Mouse (Mus musculus) forebrain, embryonic 16.5 days (tissue): ENCODE measurements at regions not wholly inside any gene's neighbourhood (a gene's known extent, or its start where the extent isn't known, plus 50 kb on each side); places are given as distances from the start of the nearest gene placed in this dataset.

Experiments used
- ATAC-seq: fragments of 200-750 bp; cut with Nextera tagmentation; 2 replicates; pipeline ENCODE4 v1.8.0; 2017; ENCODE audit warnings: mild to moderate bottlenecking, moderate library complexity
- H3K27ac ChIP-seq: fragments of 300-500 bp; sonication (generic); 2 replicates; pipeline ENCODE4 v1.5.1; 2014; ENCODE audit warnings: low read length, control low read depth
- H3K27me3 ChIP-seq: fragments of 300-500 bp; sonication (generic); replicated peaks from 2 replicates; pipeline ENCODE4 v1.6.1; 2014; ENCODE audit warnings: low read length; ENCODE audit not compliant: control insufficient read depth, insufficient read depth
- H3K36me3 ChIP-seq: fragments of 300-500 bp; sonication (generic); 2 replicates; pipeline ENCODE4 v1.6.1; 2014; ENCODE audit not compliant: control insufficient read depth, insufficient read depth
- H3K4me1 ChIP-seq: fragments of 300-500 bp; sonication (generic); replicated peaks from 2 replicates; pipeline ENCODE4 v1.6.1; 2014; ENCODE audit warnings: low read length; ENCODE audit not compliant: control insufficient read depth, insufficient read depth
- H3K4me2 ChIP-seq: fragments of 300-500 bp; sonication (generic); 2 replicates; pipeline ENCODE4 v1.6.1; 2014; ENCODE audit warnings: mild to moderate bottlenecking, low read length, control low read depth
- H3K4me3 ChIP-seq: fragments of 300-500 bp; sonication (generic); replicated peaks from 2 replicates; pipeline ENCODE4 v1.5.1; 2014; ENCODE audit warnings: mild to moderate bottlenecking, low read length, control low read depth
- H3K9ac ChIP-seq: fragments of 300-500 bp; sonication (generic); replicated peaks from 2 replicates; pipeline ENCODE4 v1.6.1; 2014; ENCODE audit warnings: low read depth, low read length, control low read depth
- H3K9me3 ChIP-seq: fragments of 300-500 bp; sonication (generic); 2 replicates; pipeline ENCODE4 v1.6.1; 2016; ENCODE audit warnings: low read length; ENCODE audit not compliant: control insufficient read depth
- whole genome bisulfite sequencing: fragments of 180-500 bp; shearing (Covaris S2); extraction: QIAGEN DNeasy Blood & Tissue Kit; methylation state at CpG from one replicate; pipeline ENCODE4 v1.1.7; 2014; 5-methylcytosine and 5-hydroxymethylcytosine counted together

DNA sequence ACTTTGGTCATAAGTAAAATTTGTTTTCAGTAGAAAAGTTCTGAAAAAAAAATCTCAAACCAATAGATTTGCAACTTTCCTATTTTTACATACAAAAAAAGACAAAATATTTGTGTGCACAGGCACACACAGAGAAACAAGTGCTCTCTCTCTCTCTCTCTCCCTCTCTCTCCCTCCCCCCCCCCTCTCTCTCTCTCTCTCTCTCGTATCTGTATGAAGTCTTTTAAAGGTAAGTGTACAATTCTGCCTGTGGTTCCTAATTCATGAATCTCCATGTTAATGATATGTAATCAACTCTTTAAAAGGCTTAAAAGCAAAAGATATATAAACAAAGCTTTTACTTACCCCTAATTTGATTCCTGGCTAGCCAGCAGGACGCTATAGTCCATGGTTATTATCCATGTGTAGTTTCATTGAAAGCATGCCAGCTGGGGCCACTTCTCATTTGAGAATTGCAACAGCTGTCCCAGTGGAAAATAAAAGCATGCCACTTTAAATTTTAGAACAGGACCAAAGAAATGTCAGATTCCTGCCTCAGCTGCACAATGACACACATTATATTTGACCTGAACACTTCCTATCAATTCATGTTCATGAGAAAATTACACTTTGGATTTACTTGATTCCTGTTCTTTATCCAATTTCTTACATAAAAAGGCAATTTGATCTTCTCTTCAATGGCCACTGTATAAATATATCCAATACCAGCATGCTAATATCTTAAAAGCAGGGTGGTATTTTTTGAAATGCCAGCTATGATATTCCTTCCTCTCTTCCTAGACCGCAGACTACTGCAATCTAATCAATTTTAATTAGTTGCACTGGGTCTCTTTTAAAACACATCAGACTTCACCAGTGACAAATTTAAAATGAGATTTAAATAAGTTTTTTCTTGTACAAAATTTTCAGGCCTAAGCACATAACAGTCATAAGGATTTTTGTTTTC lies 766.0 kb upstream of the Pfkp start:
- no peaks in the 10 kb centered on the region for H3K27me3 ChIP-seq
- 15% methylated on average over 3 of the region's 3 CpGs for WGBS
- H3K27ac ChIP-seq = no peak overlapping the region
- no peaks in the 10 kb centered on the region for H3K9me3 ChIP-seq
- H3K36me3 ChIP-seq = no peaks in the 10 kb centered on the region
- H3K4me2 ChIP-seq = no peak overlapping the region
- H3K4me1 ChIP-seq = no peaks in the 10 kb centered on the region
- no peak overlapping the region for H3K4me3 ChIP-seq
- H3K9ac ChIP-seq = no peak overlapping the region
- peak; percentile 84 for ATAC-seq

- Histone ChIP-seq H3K27ac (no peak overlapping the region), H3K4me1 (no peaks in the 10 kb centered on the region), H3K27me3 (no peaks in the 10 kb centered on the region), H3K4me2 (no peak overlapping the region), H3K4me3 (no peak overlapping the region), H3K9me3 (no peaks in the 10 kb centered on the region), H3K9ac (no peak overlapping the region), H3K36me3 (no peaks in the 10 kb centered on the region)
- no peak for ATAC-seq
These were observed 774.9 kb upstream of the Adarb2 start for GRCm38 (mm10) chr13:7427750-7428149.

DNA sequence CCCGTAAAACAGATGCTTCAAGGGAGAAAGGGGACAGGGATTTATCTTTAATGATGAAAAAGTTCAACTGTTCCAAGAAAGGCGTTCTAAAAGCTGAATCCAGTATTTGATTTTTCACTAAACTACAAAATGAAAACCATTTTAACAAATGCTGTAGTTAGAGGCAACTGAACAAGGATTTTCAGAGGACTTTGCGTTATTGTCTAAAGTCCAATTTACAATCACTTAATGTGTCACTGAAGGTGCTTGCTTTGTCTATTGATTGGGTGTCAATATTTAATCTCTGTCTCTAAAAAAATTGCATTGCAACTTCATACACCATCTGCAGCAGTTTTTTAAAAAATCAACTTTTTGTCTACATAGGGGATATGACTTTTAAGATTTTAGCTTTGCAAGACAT lies 773.4 kb upstream of the Adarb2 start:
- Histone ChIP-seq H3K4me1 (no peaks in the 10 kb centered on the region), H3K27ac (no peak overlapping the region), H3K9ac (no peak overlapping the region), H3K27me3 (no peaks in the 10 kb centered on the region), H3K36me3 (no peaks in the 10 kb centered on the region), H3K9me3 (no peaks in the 10 kb centered on the region), H3K4me3 (no peak overlapping the region), H3K4me2 (no peak overlapping the region)
- 66% methylated on average over 3 of the region's 3 CpGs for WGBS
- no peak for ATAC-seq

GRCm38 (mm10) chr13:7451434-7452002 lies 751.1 kb upstream of the Adarb2 start:
- H3K4me1 ChIP-seq = no peaks in the 10 kb centered on the region
- no peak overlapping the region for H3K4me3 ChIP-seq
- H3K9me3 ChIP-seq = no peaks in the 10 kb centered on the region
- no peak overlapping the region for H3K27ac ChIP-seq
- H3K27me3 ChIP-seq = no peaks in the 10 kb centered on the region
- H3K36me3 ChIP-seq = no peaks in the 10 kb centered on the region
- H3K4me2 ChIP-seq = no peak overlapping the region
- 11% methylated on average over 2 of the region's 2 CpGs for WGBS
- no peak overlapping the region for H3K9ac ChIP-seq
- no peak for ATAC-seq

- ATAC-seq = no peak
These were observed 727.0 kb upstream of the Adarb2 start for GRCm38 (mm10) chr13:7475661-7476060.

DNA sequence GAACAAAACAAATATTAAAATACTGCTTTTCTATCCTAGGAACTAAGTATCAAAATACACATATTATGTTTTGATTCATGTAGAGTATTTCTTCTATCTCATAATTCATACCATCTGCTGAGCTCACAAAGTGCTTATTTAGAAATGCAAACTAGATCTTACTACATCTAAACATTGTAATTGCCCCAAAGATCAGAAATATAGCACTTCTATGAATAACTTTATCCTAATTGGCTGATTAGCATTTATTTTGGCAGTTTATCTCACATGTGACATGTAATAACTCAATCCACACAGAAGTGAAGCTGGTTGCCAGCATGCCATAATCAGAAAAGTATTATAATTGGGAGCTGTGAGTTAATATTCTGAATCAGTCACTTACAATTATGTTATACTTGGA lies 684.6 kb upstream of the Adarb2 start:
- peak; percentile 84 for ATAC-seq
- H3K9me3 ChIP-seq = no peaks in the 10 kb centered on the region
- H3K9ac ChIP-seq = no peak overlapping the region
- no peak overlapping the region for H3K4me3 ChIP-seq
- H3K4me1 ChIP-seq = no peaks in the 10 kb centered on the region
- H3K36me3 ChIP-seq = no peaks in the 10 kb centered on the region
- H3K27ac ChIP-seq = no peak overlapping the region
- H3K4me2 ChIP-seq = no peak overlapping the region
- H3K27me3 ChIP-seq = no peaks in the 10 kb centered on the region

More at GRCm38 (mm10) chr13:7475661-7476060, 727.0 kb upstream of the Adarb2 start:
- Histone ChIP-seq H3K27ac (no peak overlapping the region), H3K9ac (no peak overlapping the region), H3K27me3 (no peaks in the 10 kb centered on the region), H3K36me3 (no peaks in the 10 kb centered on the region), H3K4me3 (no peak overlapping the region), H3K4me2 (no peak overlapping the region), H3K9me3 (no peaks in the 10 kb centered on the region), H3K4me1 (no peaks in the 10 kb centered on the region)
- WGBS = 87% methylated on average over 4 of the region's 4 CpGs

DNA sequence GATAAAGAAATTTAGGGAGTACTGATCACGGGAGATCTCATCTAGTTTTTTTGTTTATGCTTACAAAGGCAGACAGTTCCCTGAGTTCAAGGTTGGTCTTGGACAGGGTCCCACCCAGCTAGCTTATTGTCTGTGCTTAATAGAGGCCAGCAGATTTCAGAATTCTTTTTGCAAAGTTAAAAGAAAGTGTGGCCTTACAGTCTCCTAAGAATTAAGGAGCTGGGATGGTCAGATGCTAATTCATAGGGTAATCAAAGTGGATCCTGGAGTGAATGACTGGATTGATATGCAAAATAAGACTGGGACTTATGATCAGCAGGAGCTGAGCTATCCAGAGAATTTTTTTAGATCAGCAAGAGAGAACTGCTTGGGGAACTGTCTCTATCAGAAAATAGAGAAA lies 678.2 kb upstream of the Adarb2 start:
- Histone ChIP-seq H3K4me2 (no peak overlapping the region), H3K4me3 (no peak overlapping the region), H3K36me3 (no peaks in the 10 kb centered on the region), H3K9me3 (peaks cover 5% of the 10 kb centered on the region; the same call in 1 of the 2 replicates), H3K27me3 (no peaks in the 10 kb centered on the region), H3K4me1 (no peaks in the 10 kb centered on the region), H3K9ac (no peak overlapping the region), H3K27ac (no peak overlapping the region)
- ATAC-seq = no peak
- 51% methylated on average over 1 of the region's 1 CpGs for WGBS

DNA sequence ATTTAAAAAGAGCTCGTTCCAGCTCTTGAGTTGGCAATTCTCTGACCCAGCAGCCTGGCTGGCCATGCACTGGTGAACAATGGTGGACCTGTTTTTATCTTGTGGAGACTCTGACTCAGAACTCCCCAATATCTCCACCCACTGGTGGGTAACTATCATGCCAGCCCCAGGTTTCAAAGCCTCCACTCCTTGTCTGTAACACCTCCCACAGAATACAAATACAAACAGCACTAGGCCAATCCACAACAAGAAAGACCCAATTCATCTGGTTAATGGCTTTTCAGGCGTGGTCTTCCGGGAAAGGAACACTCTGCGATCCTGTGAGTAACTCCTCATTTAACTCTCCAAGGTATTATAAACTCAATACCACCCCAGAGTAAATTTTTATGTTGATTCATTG lies 663.8 kb upstream of the Adarb2 start:
- no peak overlapping the region for H3K9ac ChIP-seq
- H3K36me3 ChIP-seq = no peaks in the 10 kb centered on the region
- no peak overlapping the region for H3K27ac ChIP-seq
- no peaks in the 10 kb centered on the region for H3K9me3 ChIP-seq
- WGBS = 87% methylated on average over 4 of the region's 4 CpGs
- no peak overlapping the region for H3K4me2 ChIP-seq
- no peak overlapping the region for H3K4me3 ChIP-seq
- H3K4me1 ChIP-seq = no peaks in the 10 kb centered on the region
- ATAC-seq = no peak
- H3K27me3 ChIP-seq = no peaks in the 10 kb centered on the region

- WGBS = 24% methylated on average over 3 of the region's 3 CpGs
- no peaks in the 10 kb centered on the region for H3K36me3 ChIP-seq
- no peak for ATAC-seq
- H3K9ac ChIP-seq = no peak overlapping the region
- no peaks in the 10 kb centered on the region for H3K9me3 ChIP-seq
- H3K4me1 ChIP-seq = 0 out of 2 replicates have a peak, but pooled peaks cover 2% of the 10 kb centered on the region
- no peak overlapping the region for H3K4me3 ChIP-seq
- H3K27me3 ChIP-seq = no peaks in the 10 kb centered on the region
- no peak overlapping the region for H3K4me2 ChIP-seq
- no peak overlapping the region for H3K27ac ChIP-seq
These were observed 618.6 kb upstream of the Adarb2 start for GRCm38 (mm10) chr13:7584022-7584421.
